Mouse (Mus musculus) common myeloid progenitor, adult 5-6 weeks (primary cell): ENCODE results near the gene Herpud1. TPM values are rescaled to one million over a fixed set of nuclear protein-coding genes. Genes with fewer than 3 reads are reported as not detected.
A peak's percentile ranks its signal among the peaks of the same experiment; 100 is the strongest.

Experiments
- ATAC-seq: replicated peaks from 2 replicates; pipeline ENCODE4 v1.8.0; 2016; ENCODE audit warnings: low read depth, mild to moderate bottlenecking, moderate TSS enrichment, inconsistent platforms; ENCODE audit not compliant: poor library complexity, severe bottlenecking
- total RNA-seq: library from RNA; stranded (forward); fragments of 200-1000, 187-1606 nt; gene quantifications from 2 replicates; pipeline ENCODE4 v1.2.3, GENCODE M21; 2017

Gene Herpud1
- total RNA-seq, 1 experiment from 2014 or later = 71.4 TPM

GRCm38 (mm10) chr8:94438659-94439058 is 52.4 kb downstream of the Herpud1 start:
- no peak for ATAC-seq

- ATAC-seq = no peak
Measured at GRCm38 (mm10) chr8:94439691-94440090, 53.5 kb downstream of the Herpud1 start.

GRCm38 (mm10) chr8:94440389-94440788 is 54.2 kb downstream of the Herpud1 start:
- no peak for ATAC-seq

GRCm38 (mm10) chr8:94441686-94442085 is 55.4 kb downstream of the Herpud1 start:
- no peak for ATAC-seq

- ATAC-seq = peak; percentile 29; the same call in 1 of the 2 replicates
Measured at GRCm38 (mm10) chr8:94443153-94443552, 56.9 kb downstream of the Herpud1 start.

- ATAC-seq = no peak
Measured at GRCm38 (mm10) chr8:94444480-94444879, 58.2 kb downstream of the Herpud1 start.

Other genes starting within 250 kb of the Herpud1 start
- gene Mt4, start 249.2 kb upstream of the Herpud1 start, total RNA-seq = not detected in 2 replicates
- gene Mt3, start 233.8 kb upstream of the Herpud1 start, total RNA-seq = not detected in 2 replicates
- gene Mt2, start 213.8 kb upstream of the Herpud1 start, total RNA-seq = 113 and 182 TPM in 2 replicates
- 115 and 180 TPM in 2 replicates for gene Mt1, start 207.4 kb upstream of the Herpud1 start, total RNA-seq
- gene Nup93, start 171.9 kb upstream of the Herpud1 start, total RNA-seq = 42.3 and 46.4 TPM in 2 replicates
- 0.49 TPM in 1 of 2 replicates, not detected in the other for gene Slc12a3, start 57.2 kb upstream of the Herpud1 start, total RNA-seq
- 42.9 and 52.2 TPM in 2 replicates for gene Nlrc5, start 47.9 kb downstream of the Herpud1 start, total RNA-seq
- 78.1 and 88.0 TPM in 2 replicates for gene Cpne2, start 146.6 kb downstream of the Herpud1 start, total RNA-seq
- 37.1 and 42.9 TPM in 2 replicates for gene Rspry1, start 215.5 kb downstream of the Herpud1 start, total RNA-seq
- 104 and 157 TPM in 2 replicates for gene Fam192a, start 215.6 kb downstream of the Herpud1 start, total RNA-seq